Mouse (Mus musculus) CD4-positive naive resting alpha-beta T cell, adult 76 days (primary cell): Measurements from ENCODE around the gene Fbxo46. TPM values are rescaled to one million over a fixed set of nuclear protein-coding genes. Genes with fewer than 3 reads are reported as not detected.

ENCODE experiments used
- total RNA-seq: library from RNA; stranded (reverse); gene quantifications from one replicate; pipeline ENCODE4 v1.2.4, GENCODE M21; 2023

Fbxo46 gene
- total RNA-seq: 15.4 TPM

DNA sequence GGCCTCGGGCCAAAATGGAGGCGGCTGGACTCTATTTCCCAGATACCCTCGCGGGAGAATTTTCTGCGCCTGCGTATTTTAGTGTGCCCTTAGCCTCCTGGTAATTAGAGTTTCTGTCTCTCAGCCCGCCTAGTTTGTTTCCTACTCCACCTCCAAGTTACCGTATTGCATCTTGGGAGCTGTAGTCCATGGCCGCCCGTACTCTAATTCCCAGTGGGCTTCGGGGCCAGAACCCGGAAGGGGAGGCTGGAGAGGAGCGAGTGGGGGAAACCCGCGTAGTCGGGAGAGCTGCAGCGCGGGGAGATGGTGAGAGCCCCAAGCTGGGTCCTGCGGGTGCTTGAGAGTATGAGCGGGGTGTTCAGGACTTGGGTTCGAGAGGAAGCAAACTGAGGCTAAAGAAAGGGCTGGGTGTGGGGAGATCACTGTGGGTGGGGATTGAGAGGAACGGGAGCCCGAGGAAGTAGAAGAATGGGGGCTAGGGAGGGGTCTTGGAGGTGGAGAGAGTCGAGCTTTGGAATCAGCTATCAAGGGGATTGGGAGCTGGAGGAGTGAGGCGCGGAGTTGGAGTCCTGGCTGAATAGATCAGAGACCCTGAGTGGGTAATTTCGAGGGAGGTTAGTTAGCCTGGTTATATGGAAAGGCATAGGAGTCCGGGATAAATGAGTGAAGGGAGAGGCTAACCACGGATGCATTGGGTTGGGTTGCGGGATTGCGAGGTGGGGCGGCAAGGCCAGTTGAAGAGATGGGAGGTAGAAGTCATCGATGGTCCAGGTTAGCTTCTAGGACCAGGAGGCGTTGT lies at the start of gene Fbxo46:
TSS of gene Fbxo46 (plus strand) at position 229 of the 799 bp plus-strand sequence.

DNA sequence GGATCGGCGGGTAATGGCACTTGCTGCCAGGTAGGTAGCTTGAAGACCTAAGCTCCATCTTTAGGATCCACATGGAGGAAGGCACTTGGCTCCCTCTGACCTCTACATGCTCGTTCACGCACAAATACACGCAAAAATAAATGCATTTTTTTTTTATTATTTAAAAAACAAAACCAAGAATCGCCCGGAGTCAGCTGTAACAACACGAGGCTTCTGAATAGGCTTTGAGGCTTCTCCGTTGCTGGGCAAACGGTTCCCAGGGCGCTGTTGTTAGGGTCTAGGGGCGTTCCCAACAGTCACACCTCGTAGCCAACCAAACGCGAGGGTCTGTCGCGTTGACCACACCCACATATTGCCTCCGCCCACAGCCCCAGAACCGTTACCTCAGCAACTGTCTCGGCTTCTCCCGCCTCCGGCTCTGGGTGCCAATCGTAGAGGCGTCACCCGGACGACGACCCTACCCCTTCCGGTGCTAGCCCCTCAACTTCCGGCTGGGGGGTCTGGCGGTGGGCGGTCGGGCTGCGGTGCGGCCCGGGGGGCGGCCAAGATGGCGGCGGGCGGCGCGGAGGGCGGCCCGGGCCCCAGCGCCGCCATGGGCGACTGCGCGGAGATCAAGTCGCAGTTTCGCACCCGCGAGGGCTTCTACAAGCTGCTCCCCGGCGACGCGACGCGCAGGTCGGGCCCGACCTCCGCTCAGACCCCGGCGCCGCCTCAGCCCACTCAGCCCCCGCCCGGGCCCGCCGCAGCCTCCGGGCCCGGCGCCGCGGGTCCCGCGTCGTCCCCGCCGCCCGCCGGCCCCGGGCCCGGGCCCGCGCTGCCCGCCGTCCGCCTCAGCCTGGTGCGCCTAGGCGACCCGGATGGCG lies 43.7 kb upstream of the Fbxo46 start, which contains the start of gene Dmwd:
TSS of gene Dmwd (plus strand) at position 505 of the 863 bp plus-strand sequence.

DNA sequence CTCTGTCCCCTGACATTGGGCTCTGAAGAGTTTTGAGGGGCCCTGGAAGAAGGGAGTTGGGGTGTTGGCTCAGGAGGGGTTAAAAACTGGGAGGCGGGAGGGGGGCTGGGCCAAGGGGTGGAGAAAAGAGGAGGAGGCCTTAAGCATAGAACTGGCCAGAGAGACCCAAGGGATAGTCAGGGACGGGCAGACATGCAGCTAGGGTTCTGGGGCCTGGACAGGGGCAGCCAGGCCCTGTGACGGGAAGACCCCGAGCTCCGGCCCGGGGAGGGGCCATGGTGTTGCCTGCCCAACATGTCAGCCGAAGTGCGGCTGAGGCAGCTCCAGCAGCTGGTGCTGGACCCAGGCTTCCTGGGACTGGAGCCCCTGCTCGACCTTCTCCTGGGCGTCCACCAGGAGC lies 36.0 kb upstream of the Fbxo46 start, which contains the start of gene Dmpk:
TSS of gene Dmpk (plus strand) at position 149 of the 400 bp plus-strand sequence.

DNA sequence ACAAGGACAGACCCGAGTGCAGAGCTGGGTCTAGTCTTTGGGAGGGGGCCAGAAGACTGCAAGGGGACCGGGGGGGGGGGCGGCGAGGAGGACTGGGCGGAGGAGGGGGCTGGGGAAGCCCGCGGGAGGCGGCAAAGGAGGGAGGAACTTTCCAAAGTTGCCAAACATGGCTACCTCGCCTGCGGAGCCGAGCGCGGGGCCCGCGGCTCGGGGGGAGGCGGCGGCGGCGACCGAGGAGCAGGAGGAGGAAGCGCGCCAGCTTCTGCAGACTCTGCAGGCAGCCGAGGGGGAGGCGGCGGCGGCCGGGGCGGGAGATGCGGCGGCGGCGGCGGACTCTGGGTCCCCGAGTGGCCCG lies 25.2 kb upstream of the Fbxo46 start, which contains the start of gene Six5:
TSS of gene Six5 (plus strand) at position 124 of the 355 bp plus-strand sequence.

DNA sequence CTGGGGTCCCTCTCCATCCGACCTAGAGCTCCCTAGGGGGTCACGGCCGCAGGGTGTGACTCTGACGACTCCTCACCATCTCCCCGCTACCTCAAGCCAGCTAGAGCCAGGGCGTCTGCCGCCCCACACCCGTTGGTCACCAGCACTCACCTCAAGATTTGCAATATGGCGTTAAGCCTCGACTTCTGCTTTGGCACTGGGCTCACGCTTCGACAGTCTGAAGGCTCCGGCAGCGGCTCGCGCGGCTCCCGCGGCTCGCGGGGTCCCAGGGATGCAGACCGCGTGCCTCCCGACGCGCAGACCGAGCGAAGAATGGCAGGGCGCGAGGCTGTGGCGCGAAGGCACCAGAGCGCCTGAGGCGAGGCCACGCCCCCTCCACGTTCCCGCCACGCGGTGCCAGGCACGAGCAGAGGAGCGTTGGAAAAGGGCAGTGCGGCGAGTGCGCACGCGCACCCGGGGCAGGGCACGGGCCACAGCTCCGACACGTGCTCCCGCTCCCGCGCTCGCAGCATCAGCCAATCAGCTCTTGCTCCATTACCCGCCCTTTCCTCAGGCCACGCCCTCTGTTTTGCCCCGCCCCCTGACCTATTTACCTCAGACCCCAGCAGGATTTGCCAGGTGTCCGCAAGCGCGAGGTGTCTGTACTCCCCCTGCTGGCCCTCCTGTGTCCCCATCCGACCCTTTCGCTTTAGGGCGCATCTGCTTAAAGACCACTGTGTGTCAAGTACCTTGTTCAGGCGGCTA lies 1.5 kb upstream of the Fbxo46 start, which contains the start of gene Gm4969:
TSS of gene Gm4969 (minus strand) at position 341 of the 744 bp plus-strand sequence.

DNA sequence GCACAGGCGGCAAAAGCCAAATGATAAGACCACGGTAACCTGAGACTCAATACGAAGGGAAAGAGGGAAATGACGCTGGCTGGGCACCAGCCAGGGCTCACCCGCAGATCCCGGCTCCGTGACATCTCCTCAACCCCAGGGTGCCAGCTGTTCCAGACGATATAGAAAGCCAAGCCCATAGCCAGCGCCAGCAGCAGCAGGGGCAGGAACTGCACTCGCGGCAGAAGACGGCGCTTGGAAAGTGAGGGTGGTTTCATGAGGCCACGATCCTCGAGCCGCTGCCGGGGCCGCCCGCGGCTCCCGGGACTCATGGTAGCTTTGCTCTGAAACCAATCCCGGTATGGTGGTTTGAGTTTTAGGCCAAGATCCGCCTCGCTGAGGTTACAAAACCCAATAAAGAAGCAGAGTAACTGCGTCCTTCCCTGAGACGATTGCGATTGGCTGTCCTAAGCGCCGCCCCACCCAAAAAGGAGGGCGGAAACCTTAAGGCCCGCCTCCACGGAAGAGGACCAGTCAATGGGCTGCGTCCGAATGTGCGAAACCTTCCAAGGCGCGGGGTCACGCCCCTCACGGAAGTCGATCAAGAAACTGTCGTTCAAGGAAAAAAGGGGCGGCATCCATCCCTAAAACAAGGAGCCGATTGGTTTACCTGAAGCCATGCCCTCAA lies 29.3 kb downstream of the Fbxo46 start, which contains the start of gene Qpctl:
TSS of gene Qpctl (minus strand) at position 417 of the 667 bp plus-strand sequence.

DNA sequence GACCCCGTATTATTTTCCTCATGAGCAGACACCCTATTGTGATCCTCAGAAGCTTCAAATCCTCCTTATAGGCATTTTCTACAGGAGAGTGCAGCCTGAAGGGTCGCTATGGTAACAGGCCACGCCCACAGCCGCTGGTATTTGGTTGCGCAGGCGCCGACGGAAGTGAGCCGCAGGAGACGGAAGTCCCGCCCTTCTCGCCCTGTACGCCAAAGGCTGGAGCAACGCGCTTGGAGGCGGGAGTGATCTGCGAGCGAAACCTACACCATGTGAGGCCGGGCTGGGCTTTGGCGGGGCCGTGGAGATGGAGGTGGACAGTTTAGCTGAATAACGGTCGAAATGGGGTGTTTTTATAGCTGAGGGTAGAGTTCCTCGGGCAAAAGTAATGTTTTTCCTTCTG lies 30.0 kb downstream of the Fbxo46 start, which contains the start of gene Snrpd2:
TSS of gene Snrpd2 (plus strand) at position 97 of the 400 bp plus-strand sequence.

DNA sequence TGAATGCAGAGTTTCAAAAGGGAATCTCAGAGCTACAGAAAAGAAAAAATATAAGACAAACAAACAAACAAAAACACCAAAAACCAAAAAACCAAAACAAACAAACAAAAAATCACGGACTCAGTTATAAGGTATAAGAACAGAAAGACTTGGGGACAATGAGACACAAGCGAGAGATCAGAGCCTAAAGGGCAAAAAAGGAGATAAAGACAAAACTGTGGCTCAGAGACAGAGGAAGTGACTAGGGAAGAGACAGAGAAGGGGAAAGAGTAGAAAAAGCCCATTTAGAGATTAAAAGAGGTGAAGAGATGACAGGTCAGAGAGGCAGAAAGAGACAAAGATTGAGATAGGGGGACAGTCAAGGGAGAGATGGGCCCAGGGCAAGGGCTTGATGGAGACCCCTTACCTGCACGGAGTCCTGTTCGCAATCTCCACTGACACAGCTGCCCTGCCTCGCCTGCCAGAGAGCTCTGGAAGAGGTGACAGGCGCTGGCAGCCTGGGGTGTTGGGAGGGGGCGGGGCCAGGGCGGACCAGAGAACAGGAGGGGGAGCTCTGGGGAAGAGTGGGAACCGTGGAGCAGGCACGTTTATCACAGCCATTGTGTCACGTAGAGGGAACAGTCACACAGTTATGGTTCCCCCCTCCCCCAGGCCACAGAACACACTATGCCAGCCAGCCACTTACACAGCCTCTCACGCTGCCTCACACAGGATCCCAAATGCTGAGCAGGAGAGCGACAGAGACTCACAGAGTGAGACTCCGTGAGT lies 46.2 kb downstream of the Fbxo46 start, which contains the start of gene Gipr:
TSS of gene Gipr (minus strand) at position 472 of the 768 bp plus-strand sequence.

DNA sequence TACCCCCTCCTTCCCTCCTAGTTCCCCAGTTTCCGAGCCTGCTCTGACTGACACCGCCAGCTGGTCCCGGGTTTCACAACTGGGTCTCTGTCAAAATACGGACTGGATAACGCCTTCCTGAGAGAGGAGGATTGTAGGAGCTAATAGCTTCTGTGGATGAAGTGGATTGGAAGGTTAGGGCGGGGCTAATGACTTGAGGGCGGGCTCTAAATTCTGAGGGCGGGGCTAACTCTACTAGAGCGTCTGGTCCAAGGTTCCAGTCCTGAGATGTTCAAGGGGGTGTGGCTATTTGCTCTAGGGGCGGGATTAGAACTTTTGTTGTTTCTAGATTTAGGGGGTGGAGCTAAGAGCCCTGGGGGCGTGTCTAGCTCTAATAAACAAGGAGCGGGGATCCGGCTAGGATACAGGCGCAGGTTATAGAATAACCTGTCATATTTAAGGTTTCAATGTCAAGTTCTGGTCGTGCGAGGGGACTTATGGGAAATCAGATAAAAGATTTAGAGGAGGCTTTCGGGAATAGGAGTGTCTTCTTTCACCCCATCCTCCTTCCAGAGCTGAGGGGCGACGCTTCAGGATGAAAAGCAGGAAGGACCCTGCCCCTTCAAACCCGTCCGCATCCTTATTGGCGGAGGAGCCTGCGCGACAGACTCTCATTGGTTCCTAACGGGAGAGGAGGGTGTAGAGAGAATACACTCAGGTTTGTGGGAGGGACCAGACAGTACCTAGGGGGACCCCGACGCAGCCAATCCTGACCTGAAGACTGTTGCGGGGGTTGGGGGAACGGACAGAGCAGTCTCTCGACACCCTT lies 56.3 kb downstream of the Fbxo46 start, which contains the start of gene Eml2:
TSS of gene Eml2 (plus strand) at position 714 of the 808 bp plus-strand sequence.

Other genes starting within 250 kb of the Fbxo46 start
- 9.5 TPM for gene Pglyrp1, start 248.5 kb upstream of the Fbxo46 start, total RNA-seq
- 17.1 TPM for gene Ccdc61, start 209.4 kb upstream of the Fbxo46 start, total RNA-seq
- gene Nova2, start 194.0 kb upstream of the Fbxo46 start, total RNA-seq: not detected
- not detected for gene Nanos2, start 132.5 kb upstream of the Fbxo46 start, total RNA-seq
- 0.67 TPM for gene Mypop, start 128.6 kb upstream of the Fbxo46 start, total RNA-seq
- gene Irf2bp1, start 115.8 kb upstream of the Fbxo46 start, total RNA-seq: 25.1 TPM
- not detected for gene Foxa3, start 96.3 kb upstream of the Fbxo46 start, total RNA-seq
- 90.4 TPM for gene Sympk, start 95.5 kb upstream of the Fbxo46 start, total RNA-seq
- gene Rsph6a, start 65.2 kb upstream of the Fbxo46 start, total RNA-seq: not detected
- gene Dmwd, start 43.6 kb upstream of the Fbxo46 start, total RNA-seq: 1.1 TPM
- gene Dmpk, start 36.0 kb upstream of the Fbxo46 start, total RNA-seq: 3.8 TPM
- gene Six5, start 25.3 kb upstream of the Fbxo46 start, total RNA-seq: not detected
- not detected for gene Gm4969, start 1.5 kb upstream of the Fbxo46 start, total RNA-seq
- gene Qpctl, start 29.4 kb downstream of the Fbxo46 start, total RNA-seq: 12.2 TPM
- gene Snrpd2, start 29.9 kb downstream of the Fbxo46 start, total RNA-seq: 62.7 TPM
- gene Gipr, start 46.3 kb downstream of the Fbxo46 start, total RNA-seq: not detected
- gene Eml2, start 56.6 kb downstream of the Fbxo46 start, total RNA-seq: 16.0 TPM
- gene Gpr4, start 92.7 kb downstream of the Fbxo46 start, total RNA-seq: not detected
- 42.1 TPM for gene Opa3, start 108.5 kb downstream of the Fbxo46 start, total RNA-seq
- gene Vasp, start 152.0 kb downstream of the Fbxo46 start, total RNA-seq: 262 TPM
- 0.76 TPM for gene Ppm1n, start 160.2 kb downstream of the Fbxo46 start, total RNA-seq
- not detected for gene Rtn2, start 162.8 kb downstream of the Fbxo46 start, total RNA-seq
- gene Fosb, start 190.2 kb downstream of the Fbxo46 start, total RNA-seq: 701 TPM
- gene Ercc1, start 224.9 kb downstream of the Fbxo46 start, total RNA-seq: 67.1 TPM
- gene Cd3eap, start 239.6 kb downstream of the Fbxo46 start, total RNA-seq: 9.0 TPM
- gene Ppp1r13l, start 239.9 kb downstream of the Fbxo46 start, total RNA-seq: 1.3 TPM